Mouse (Mus musculus) midbrain, postnatal 0 days (tissue): ENCODE results near the gene Ovch2. TPM values are rescaled to one million over a fixed set of nuclear protein-coding genes. Genes with fewer than 3 reads are reported as not detected.

Experiments
- ATAC-seq: fragments of 200-750 bp; cut with Nextera tagmentation; 2 replicates; pipeline ENCODE4 v1.8.0; 2017; ENCODE audit warnings: moderate number of reproducible peaks, mild to moderate bottlenecking, moderate TSS enrichment, moderate library complexity; ENCODE audit not compliant: low FRiP score
- DNase-seq: peaks from one replicate; pipeline ENCODE4 v3.0.0-alpha.2; 2015; ENCODE audit warnings: low spot score
- H3K27ac ChIP-seq: fragments of 300-500 bp; sonication (generic); 2 replicates; pipeline ENCODE4 v1.5.1; 2014; ENCODE audit warnings: low read depth, mild to moderate bottlenecking, low read length, mixed read lengths
- H3K27me3 ChIP-seq: fragments of 300-500 bp; sonication (generic); 2 replicates; pipeline ENCODE4 v1.6.1; 2014; ENCODE audit warnings: low read length, control low read depth, mixed read lengths; ENCODE audit not compliant: insufficient read depth
- H3K36me3 ChIP-seq: fragments of 300-500 bp; sonication (generic); 2 replicates; pipeline ENCODE4 v1.6.1; 2014; ENCODE audit warnings: low read length, control low read depth, mixed read lengths; ENCODE audit not compliant: insufficient read depth
- H3K4me1 ChIP-seq: fragments of 300-500 bp; sonication (generic); 2 replicates; pipeline ENCODE4 v1.6.1; 2014; ENCODE audit warnings: mild to moderate bottlenecking, control low read depth, antibody characterized with exemption, low read length, mixed read lengths; ENCODE audit not compliant: insufficient read depth
- H3K4me2 ChIP-seq: fragments of 300-500 bp; sonication (generic); 2 replicates; pipeline ENCODE4 v1.6.1; 2014; ENCODE audit warnings: low read depth, mild to moderate bottlenecking, low read length, mixed read lengths; ENCODE audit not compliant: poor library complexity, severe bottlenecking
- H3K4me3 ChIP-seq: fragments of 300-500 bp; sonication (generic); 2 replicates; pipeline ENCODE4 v1.5.1; 2014; ENCODE audit warnings: low read depth, mild to moderate bottlenecking, low read length, moderate library complexity
- H3K9ac ChIP-seq: fragments of 300-500 bp; sonication (generic); replicated peaks from 2 replicates; pipeline ENCODE4 v1.6.1; 2014; ENCODE audit warnings: mild to moderate bottlenecking, low read length, moderate library complexity, mixed read lengths; ENCODE audit not compliant: poor library complexity, severe bottlenecking
- H3K9me3 ChIP-seq: fragments of 300-500 bp; sonication (generic); 2 replicates; pipeline ENCODE4 v1.6.1; 2016; ENCODE audit warnings: low read length, control low read depth
- CTCF ChIP-seq: IDR thresholded peaks from 2 replicates; pipeline ENCODE4 v1.5.1; 2016; ENCODE audit warnings: antibody characterized with exemption, mild to moderate bottlenecking
- WGBS: fragments of 180-500 bp; shearing (Covaris S2); extraction: QIAGEN DNeasy Blood & Tissue Kit; methylation state at CpG from one replicate; pipeline ENCODE4 v1.1.7; 2014; 5-methylcytosine and 5-hydroxymethylcytosine counted together
- polyA plus RNA-seq: library from polyadenylated mRNA; unstranded; fragments of >200 nt; fragmentation: Nextera tagmentation; extraction: Ambion mirVana; gene quantifications from 2 replicates; pipeline ENCODE4 v1.2.1, GENCODE M21; 2015
- total RNA-seq: library from RNA; depleted of rRNA; stranded (reverse); fragments of >200 nt; gene quantifications from 2 replicates; pipeline ENCODE4 v1.2.3, GENCODE M21; 2014

Ovch2 gene
- total and polyA plus RNA-seq, 2 experiments from 2014 or later: not detected

- Histone ChIP-seq H3K9me3 (no peaks in the 10 kb centered on the region), H3K27me3 (no peaks in the 10 kb centered on the region), H3K36me3 (no peaks in the 10 kb centered on the region), H3K9ac (no peak within 1 kb of the TSS), H3K4me2 (no peak within 1 kb of the TSS), H3K27ac (no peak within 1 kb of the TSS), H3K4me1 (no peaks in the 10 kb centered on the region), H3K4me3 (no peak within 1 kb of the TSS)
- DNase-seq (no peak), ATAC-seq (no peak)
- TF ChIP-seq CTCF: no peak
These were observed 11.0 kb upstream of the Ovch2 start, which contains the start of gene Olfr467 for GRCm38 (mm10) chr7:107811963-107812362. Gene Olfr467 (plus strand): TSS chr7:107812263.

GRCm38 (mm10) chr7:107802138-107802537 is 1.1 kb upstream of the Ovch2 start:
- Histone ChIP-seq H3K9me3 (no peaks in the 10 kb centered on the region), H3K4me1 (no peaks in the 10 kb centered on the region), H3K9ac (no peak overlapping the region), H3K4me2 (no peak overlapping the region), H3K27ac (no peak overlapping the region), H3K4me3 (no peak overlapping the region), H3K36me3 (no peaks in the 10 kb centered on the region), H3K27me3 (no peaks in the 10 kb centered on the region)
- no peak for ATAC-seq
- no peak for DNase-seq
- WGBS: 79% methylated on average over 3 of the region's 3 CpGs
- TF ChIP-seq CTCF: no peak

- TF ChIP-seq CTCF: no peak
- H3K4me2 ChIP-seq: no peak overlapping the region
- ATAC-seq (no peak), DNase-seq (no peak)
- no peaks in the 10 kb centered on the region for H3K36me3 ChIP-seq
- H3K9me3 ChIP-seq: no peaks in the 10 kb centered on the region
- 84% methylated on average over 2 of the region's 2 CpGs for WGBS
- no peak overlapping the region for H3K4me3 ChIP-seq
- no peak overlapping the region for H3K9ac ChIP-seq
- no peaks in the 10 kb centered on the region for H3K27me3 ChIP-seq
- H3K27ac ChIP-seq: no peak overlapping the region
- no peaks in the 10 kb centered on the region for H3K4me1 ChIP-seq
These were observed 4.5 kb downstream of the Ovch2 start for GRCm38 (mm10) chr7:107796500-107796899.

GRCm38 (mm10) chr7:107787977-107788620 is 12.9 kb downstream of the Ovch2 start:
- Histone ChIP-seq H3K36me3 (no peaks in the 10 kb centered on the region), H3K27me3 (no peaks in the 10 kb centered on the region), H3K4me2 (no peak overlapping the region), H3K27ac (no peak overlapping the region), H3K4me1 (no peaks in the 10 kb centered on the region), H3K9me3 (no peaks in the 10 kb centered on the region), H3K4me3 (no peak overlapping the region), H3K9ac (no peak overlapping the region)
- DNase-seq: peak; percentile 53
- 62% methylated on average over 3 of the region's 3 CpGs for WGBS
- 0 out of 2 replicates have a peak, but pooled peaks have one; percentile 27 for ATAC-seq
- peak; percentile 87 for TF ChIP-seq CTCF

- no peak for ATAC-seq
These were observed 21.4 kb downstream of the Ovch2 start for GRCm38 (mm10) chr7:107779611-107780010.

GRCm38 (mm10) chr7:107778216-107778615 is 22.8 kb downstream of the Ovch2 start:
- no peak overlapping the region for H3K4me3 ChIP-seq
- H3K36me3 ChIP-seq: no peaks in the 10 kb centered on the region
- ATAC-seq: no peak
- H3K4me2 ChIP-seq: no peak overlapping the region
- no peaks in the 10 kb centered on the region for H3K27me3 ChIP-seq
- H3K4me1 ChIP-seq: no peaks in the 10 kb centered on the region
- H3K9ac ChIP-seq: no peak overlapping the region
- H3K27ac ChIP-seq: no peak overlapping the region
- no peak for DNase-seq
- TF ChIP-seq CTCF: no peak
- 83% methylated on average over 1 of the region's 1 CpGs for WGBS
- no peaks in the 10 kb centered on the region for H3K9me3 ChIP-seq

More at GRCm38 (mm10) chr7:107779611-107780010, 21.4 kb downstream of the Ovch2 start:
- no peaks in the 10 kb centered on the region for H3K9me3 ChIP-seq
- no peak overlapping the region for H3K4me3 ChIP-seq
- H3K4me2 ChIP-seq: no peak overlapping the region
- no peak overlapping the region for H3K9ac ChIP-seq
- H3K4me1 ChIP-seq: no peaks in the 10 kb centered on the region
- H3K27me3 ChIP-seq: no peaks in the 10 kb centered on the region
- WGBS: 47% methylated on average over 4 of the region's 4 CpGs
- peak; percentile 88 for TF ChIP-seq CTCF
- no peaks in the 10 kb centered on the region for H3K36me3 ChIP-seq
- H3K27ac ChIP-seq: no peak overlapping the region
- peak; percentile 41 for DNase-seq
